ENCODE assay signal across 19 mouse cellular contexts in genomic region chr15:77760037-77760436, GRCm38 (mm10).
A peak's percentile ranks its signal among the peaks of the same experiment; 100 is the strongest.
DNase-seq lines count a peak whose midpoint lies in the region; ATAC-seq lines count a peak whose summit lies in the region.
"Had no signal": no experiment of that assay in that cellular context is flagged by ENCODE, and none has a peak within 500 bp of the region (broad histone marks: within the 10 kb centered on the region; RNA-seq: fewer than 3 reads in every experiment).

No protein-coding gene starts in this region.

- peak; percentile 22; the same call in 1 of the 2 replicates for ATAC-seq in frontal cortex, adult (ENCODE audit: low TSS enrichment)
- ATAC-seq: CD4-positive, CD25-positive, alpha-beta regulatory T cell, adult 4 months; forebrain, embryonic 15.5 days; hindbrain, embryonic 16.5 days; intestine, embryonic 15.5 days had no signal

- no peak for DNase-seq in frontal cortex, postnatal 14 days (ENCODE audit: low spot score in 2 of 2)
- DNase-seq in right cerebral cortex, postnatal 14 days = peak; percentile 13
- DNase-seq in right cerebral cortex, postnatal 10 days (ENCODE audit: low spot score in 2 of 2) = no peak
- peak; percentile 61 for DNase-seq in brain, adult 2 months (ENCODE audit: low read depth, low spot score)
- DNase-seq in T-cell, adult 2 months (ENCODE audit: low spot score) = no peak
- DNase-seq: adrenal gland, adult 2 months; adrenal gland, postnatal 14 days; cerebellum, adult 9-11 months; cerebellum, postnatal 25 days; gastrocnemius, postnatal 10 days; gastrocnemius, postnatal 36 days; heart, postnatal 10 days; heart, postnatal 36 days; kidney, adult 11 months had no signal

Comparison
In these comparisons a context has a peak if more than half of its experiments do, and no peak if none do; other contexts are left out.
1. DNase-seq: peak in right cerebral cortex, postnatal 14 days (single experiment) and brain, adult 2 months (single experiment); none in frontal cortex, postnatal 14 days (0 of 2), right cerebral cortex, postnatal 10 days (0 of 2) and T-cell, adult 2 months (single experiment).